Mouse (Mus musculus): Measurements from ENCODE around the gene Abraxas1. TPM values are rescaled to one million over a fixed set of nuclear protein-coding genes. Genes with fewer than 3 reads are reported as not detected.

The Abraxas1 gene
- total RNA-seq (2018; cell fraction: chromatin; rRNA removed), result 10 to 100 TPM in 15 of 26 experiments, 1 to 10 TPM in 11; 1.2 to 42.8 (median 13.1) TPM
- total RNA-seq (2018; cell fraction: cytosol; rRNA removed), result 1 to 10 TPM in 25 of 26 experiments, under 1 TPM in 1; 0.81 to 5.7 (median 3.3) TPM
- 10 to 100 TPM in 12 of 26 experiments, 1 to 10 TPM in 14; 1.4 to 32.8 (median 8.1) TPM for total RNA-seq (2018; cell fraction: nucleus; rRNA removed)
- polyA plus RNA-seq (2018), result 5.3 to 9.5 TPM (median 5.4 TPM) in 3 replicates

DNA sequence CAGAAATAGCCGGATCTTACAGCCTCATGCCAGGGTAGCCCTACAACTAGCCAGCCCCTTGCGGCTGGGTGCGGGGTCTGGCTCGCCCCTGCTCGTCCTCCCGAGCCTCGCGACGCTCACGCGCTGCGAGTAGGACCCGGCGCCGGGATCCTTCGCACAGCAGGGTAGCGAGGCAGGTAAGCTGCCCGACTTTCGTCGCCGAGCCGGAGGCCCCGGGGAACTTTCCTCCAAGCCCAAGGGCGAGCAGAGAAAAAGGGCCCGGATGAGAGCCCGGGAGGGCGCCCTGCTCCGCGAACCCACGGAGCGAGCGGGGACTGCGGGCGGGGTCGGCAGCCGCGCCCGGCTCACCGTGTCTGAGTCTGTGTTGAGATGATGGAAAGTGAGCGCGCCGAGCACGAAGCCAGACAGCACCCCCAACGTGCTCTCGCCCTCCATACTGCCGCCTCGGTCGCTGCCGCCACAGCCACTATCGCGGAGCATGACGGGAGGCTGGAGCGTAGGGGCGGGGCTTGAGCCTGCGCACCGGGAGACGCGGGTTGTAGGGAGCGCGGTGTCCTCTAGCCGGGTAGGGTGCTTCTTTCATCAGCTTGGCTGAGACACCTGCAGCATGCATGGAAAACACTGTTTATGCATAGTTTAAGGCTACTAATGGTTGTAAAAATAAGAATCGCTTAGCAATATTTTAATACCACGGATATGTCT, at the start of gene Abraxas1:
Gene Abraxas1, minus strand, starts transcription at position 483 of the 702 bp plus-strand sequence.
- H3K36me3 ChIP-seq (ENCODE audit: inconsistent target), result no peaks in the 10 kb centered on the region
- WGBS (ENCODE audit: missing documents), result under 1% methylated on average over 49 of the region's 63 CpGs
- H3K27ac ChIP-seq, result peak within 1 kb of the TSS; percentile 34; the same call in 1 of the 2 replicates
- peak within 1 kb of the TSS; percentile 43 for H3K4me3 ChIP-seq (ENCODE audit: inconsistent target)
- H3K79me2 ChIP-seq (ENCODE audit: inconsistent target), result no peaks in the 10 kb centered on the region

DNA sequence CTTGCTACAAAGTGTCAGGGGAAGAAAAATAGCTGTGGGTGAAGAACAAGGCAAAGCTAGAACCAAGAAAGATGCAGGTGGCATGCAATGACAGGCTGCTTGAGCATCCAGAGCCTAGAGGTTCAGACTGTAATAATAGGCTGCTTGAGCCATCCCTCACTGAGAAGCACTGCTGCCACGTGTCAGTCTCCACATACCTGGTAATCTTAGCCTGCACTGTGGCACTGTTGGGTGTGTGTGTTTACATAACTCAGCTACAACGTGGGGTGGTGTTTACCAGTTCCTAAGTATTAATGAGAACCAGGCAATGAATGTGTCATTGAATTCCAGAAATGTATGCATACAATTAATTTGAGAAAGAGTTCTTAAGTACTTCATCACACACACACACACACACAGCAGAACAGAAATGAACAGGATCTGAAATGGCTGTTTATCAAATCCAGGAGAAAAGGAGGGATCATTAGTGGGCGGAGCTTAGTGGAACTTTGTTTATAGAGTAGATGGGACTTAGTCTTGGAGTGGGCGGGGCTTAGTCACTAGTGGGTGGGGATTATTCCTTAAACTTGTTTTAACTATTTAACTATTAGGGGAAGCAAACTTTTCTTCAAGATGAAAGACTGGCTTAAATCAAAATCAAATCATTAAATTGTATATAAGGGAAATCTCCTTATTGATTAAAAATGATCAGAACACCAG, 48.6 kb upstream of the Abraxas1 start:
- 83% methylated on average over 4 of the region's 4 CpGs for WGBS (ENCODE audit: missing documents)
- Histone ChIP-seq H3K27ac (no peak overlapping the region), H3K36me3 (ENCODE audit: inconsistent target) (no peaks in the 10 kb centered on the region), H3K4me3 (ENCODE audit: inconsistent target) (no peak overlapping the region), H3K79me2 (ENCODE audit: inconsistent target) (no peaks in the 10 kb centered on the region)

DNA sequence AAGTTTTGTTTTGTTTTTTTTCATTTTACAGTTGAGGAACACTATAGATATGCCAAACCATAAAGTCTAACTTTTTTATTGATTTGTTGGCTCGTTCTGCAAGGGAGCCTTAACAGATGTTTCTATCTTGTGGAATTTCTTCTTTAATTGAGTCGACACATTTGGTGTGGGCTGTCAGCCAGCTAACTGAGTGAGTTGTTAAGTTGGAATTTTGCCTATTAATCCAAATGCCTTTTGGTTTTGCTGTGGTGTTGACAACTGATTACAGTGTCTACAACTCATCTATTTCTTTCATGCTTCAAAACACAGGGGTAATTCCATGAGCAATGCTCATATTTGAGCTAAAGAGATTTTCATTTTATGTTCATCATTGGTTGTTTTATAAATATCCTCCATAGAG, 45.4 kb upstream of the Abraxas1 start:
- Histone ChIP-seq H3K79me2 (ENCODE audit: inconsistent target) (no peaks in the 10 kb centered on the region), H3K27ac (no peak overlapping the region), H3K4me3 (ENCODE audit: inconsistent target) (no peak overlapping the region), H3K36me3 (ENCODE audit: inconsistent target) (no peaks in the 10 kb centered on the region)
- WGBS (ENCODE audit: missing documents), result 81% methylated on average over 2 of the region's 2 CpGs

DNA sequence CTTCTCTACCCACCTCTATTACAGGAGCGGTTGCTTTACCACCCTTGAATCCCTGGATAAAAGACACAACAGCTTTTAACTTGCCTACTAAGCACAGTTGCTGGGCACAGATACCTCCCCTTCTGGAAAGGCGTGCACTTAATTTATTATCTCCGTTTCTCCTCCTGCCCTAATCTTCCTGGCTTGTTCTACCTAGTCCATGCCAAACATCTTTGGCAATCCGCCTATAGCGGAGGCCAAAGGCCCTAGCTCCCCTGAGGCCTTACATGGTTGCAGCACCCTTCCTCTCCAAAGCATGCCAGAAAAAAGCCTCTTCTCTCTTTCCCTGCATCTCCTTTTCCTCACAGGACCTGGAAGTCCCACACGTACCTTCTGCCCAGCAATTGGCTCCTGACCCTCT, 43.7 kb upstream of the Abraxas1 start:
- no peak overlapping the region for H3K27ac ChIP-seq
- no peaks in the 10 kb centered on the region for H3K79me2 ChIP-seq (ENCODE audit: inconsistent target)
- WGBS (ENCODE audit: missing documents), result 95% methylated on average over 6 of the region's 6 CpGs
- no peaks in the 10 kb centered on the region for H3K36me3 ChIP-seq (ENCODE audit: inconsistent target)
- H3K4me3 ChIP-seq (ENCODE audit: inconsistent target), result no peak overlapping the region

DNA sequence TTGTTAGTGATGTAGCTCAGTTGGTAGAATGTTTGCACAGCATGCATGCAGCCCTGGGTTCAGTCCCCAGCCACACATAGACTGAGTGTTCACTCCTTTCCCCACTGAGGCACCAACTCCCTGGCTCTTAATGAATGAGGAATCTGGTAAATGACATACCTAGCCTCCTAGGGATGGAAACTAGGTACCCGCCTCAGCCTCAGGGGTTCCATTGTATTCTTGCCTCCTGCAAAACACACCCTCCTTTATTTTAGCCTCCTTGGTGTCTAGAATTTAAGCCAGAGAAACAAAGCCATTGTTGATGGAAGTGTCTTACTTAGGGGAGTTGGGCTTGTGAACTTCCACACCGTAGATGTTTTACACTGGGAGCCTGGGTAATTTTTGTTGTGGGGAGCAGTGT, 42.3 kb upstream of the Abraxas1 start:
- H3K4me3 ChIP-seq (ENCODE audit: inconsistent target), result no peak overlapping the region
- no peaks in the 10 kb centered on the region for H3K79me2 ChIP-seq (ENCODE audit: inconsistent target)
- H3K27ac ChIP-seq, result no peak overlapping the region
- 96% methylated on average over 2 of the region's 2 CpGs for WGBS (ENCODE audit: missing documents)
- no peaks in the 10 kb centered on the region for H3K36me3 ChIP-seq (ENCODE audit: inconsistent target)

DNA sequence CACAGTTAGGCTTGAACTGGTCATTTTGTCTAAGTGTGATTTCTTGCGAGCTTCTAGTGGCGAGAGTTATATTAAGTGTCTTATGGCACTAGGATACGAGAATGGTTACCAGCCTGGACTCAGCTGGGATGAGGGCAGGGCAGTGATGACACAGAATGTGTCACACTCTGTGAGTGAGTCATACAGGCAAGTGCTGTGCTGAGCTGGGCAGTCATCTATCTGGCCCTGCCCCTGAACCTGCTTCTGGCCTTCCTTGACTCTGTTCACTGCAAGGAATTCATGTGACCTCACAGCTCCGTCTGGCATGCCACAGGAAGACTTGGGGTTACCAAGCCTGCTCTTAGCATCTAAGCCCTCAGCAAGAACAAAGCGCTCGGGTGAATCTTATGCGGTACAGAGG, 41.0 kb upstream of the Abraxas1 start:
- H3K4me3 ChIP-seq (ENCODE audit: inconsistent target), result no peak overlapping the region
- WGBS (ENCODE audit: missing documents), result 68% methylated on average over 7 of the region's 7 CpGs
- H3K79me2 ChIP-seq (ENCODE audit: inconsistent target), result no peaks in the 10 kb centered on the region
- no peaks in the 10 kb centered on the region for H3K36me3 ChIP-seq (ENCODE audit: inconsistent target)
- peak overlapping the region; percentile 21; the same call in 1 of the 2 replicates for H3K27ac ChIP-seq

DNA sequence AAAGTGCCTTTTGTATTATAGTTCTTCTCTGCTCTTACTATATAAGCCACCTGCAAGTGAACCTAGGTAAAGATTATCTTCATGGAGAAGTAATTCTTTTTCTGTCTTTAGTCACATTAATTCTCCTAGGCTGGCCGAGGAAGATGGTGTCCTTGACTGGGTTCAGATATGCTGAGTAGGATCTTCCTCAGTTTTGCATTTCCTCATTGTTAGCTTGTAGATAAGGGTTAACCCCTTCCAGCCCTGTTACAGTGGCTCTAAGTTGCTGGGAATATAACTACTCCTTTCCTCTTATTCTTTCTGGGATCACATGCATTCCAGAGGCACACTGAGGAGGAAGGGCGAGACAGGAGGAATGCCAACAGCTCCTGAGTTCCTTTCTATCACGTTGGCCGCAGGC, 40.4 kb upstream of the Abraxas1 start:
- 61% methylated on average over 4 of the region's 4 CpGs for WGBS (ENCODE audit: missing documents)
- H3K27ac ChIP-seq, result peak overlapping the region; percentile 21
- no peaks in the 10 kb centered on the region for H3K36me3 ChIP-seq (ENCODE audit: inconsistent target)
- no peak overlapping the region for H3K4me3 ChIP-seq (ENCODE audit: inconsistent target)
- H3K79me2 ChIP-seq (ENCODE audit: inconsistent target), result no peaks in the 10 kb centered on the region

DNA sequence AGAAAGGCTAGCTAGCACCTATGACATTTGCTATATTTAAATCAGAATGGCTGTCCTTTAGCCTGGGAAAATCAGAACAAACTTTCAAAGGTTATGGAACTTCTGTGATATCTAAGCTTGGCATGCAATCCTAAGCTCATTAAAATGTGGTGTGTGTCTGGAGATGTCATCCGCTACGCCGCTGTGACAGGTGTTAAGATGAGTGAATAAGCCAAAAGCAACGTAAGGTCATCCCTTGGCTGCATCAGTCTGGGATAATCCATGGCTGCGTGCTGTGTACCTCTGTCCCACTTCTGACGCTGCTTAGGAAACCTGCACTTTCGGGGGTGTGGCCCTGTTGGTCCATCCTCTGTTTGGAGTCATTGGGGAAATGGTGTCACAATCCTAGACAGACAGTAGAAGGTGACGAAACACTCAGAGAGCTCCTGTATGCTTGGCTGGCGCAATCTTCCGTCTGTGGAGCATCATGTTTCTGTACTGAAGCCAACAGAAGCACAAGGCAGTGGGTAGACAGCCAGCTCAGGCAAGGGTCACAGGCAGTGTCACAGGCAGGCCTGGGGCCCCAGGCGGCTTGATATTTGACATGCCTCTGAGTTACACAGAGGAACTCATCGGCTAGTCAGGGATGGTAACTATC, 39.8 kb upstream of the Abraxas1 start:
- no peaks in the 10 kb centered on the region for H3K36me3 ChIP-seq (ENCODE audit: inconsistent target)
- no peaks in the 10 kb centered on the region for H3K79me2 ChIP-seq (ENCODE audit: inconsistent target)
- WGBS (ENCODE audit: missing documents), result 47% methylated on average over 12 of the region's 12 CpGs
- no peak overlapping the region for H3K4me3 ChIP-seq (ENCODE audit: inconsistent target)
- peak overlapping the region; percentile 21 for H3K27ac ChIP-seq

DNA sequence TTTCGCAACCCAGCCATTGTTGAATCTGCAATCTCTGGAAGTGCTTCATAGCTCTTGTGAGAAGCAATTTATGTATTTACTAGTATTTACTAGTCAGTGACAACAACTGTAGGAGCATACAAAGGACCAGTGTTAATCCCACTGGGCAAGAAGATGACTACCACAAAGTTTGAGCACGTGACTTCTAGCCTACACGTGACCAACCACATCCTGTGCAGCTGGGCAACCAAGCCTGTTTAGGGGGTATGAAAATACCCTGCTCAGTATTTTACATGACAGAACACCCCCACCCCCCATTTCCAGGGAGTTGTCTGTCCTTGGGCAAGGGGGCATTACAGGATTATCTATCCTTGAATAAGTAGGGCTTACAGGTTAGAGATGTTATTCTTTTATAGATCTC, 35.8 kb upstream of the Abraxas1 start:
- Histone ChIP-seq H3K79me2 (ENCODE audit: inconsistent target) (no peaks in the 10 kb centered on the region), H3K36me3 (ENCODE audit: inconsistent target) (no peaks in the 10 kb centered on the region), H3K27ac (no peak overlapping the region), H3K4me3 (ENCODE audit: inconsistent target) (no peak overlapping the region)
- 41% methylated on average over 3 of the region's 3 CpGs for WGBS (ENCODE audit: missing documents)

DNA sequence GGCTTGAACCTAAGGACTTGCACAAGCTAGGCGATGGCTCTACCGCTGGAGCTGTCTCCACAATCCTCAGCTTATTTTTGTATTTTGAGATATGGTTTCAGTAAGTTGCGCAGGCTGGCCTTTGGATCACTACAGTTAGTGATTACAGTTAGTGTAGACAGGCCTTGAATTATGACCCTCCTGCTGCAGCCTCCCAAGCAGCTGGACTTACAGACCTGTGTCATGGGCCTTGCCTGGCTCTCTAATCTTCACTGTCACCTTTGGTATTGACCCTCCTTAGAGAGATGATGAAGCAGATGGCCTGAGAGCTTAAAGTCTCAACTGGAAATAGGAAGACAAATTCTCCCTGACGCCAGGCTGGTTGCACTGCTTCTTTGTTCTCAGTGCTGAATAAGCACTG, 33.2 kb upstream of the Abraxas1 start:
- Histone ChIP-seq H3K4me3 (ENCODE audit: inconsistent target) (no peak overlapping the region), H3K27ac (no peak overlapping the region), H3K36me3 (ENCODE audit: inconsistent target) (no peaks in the 10 kb centered on the region), H3K79me2 (ENCODE audit: inconsistent target) (no peaks in the 10 kb centered on the region)
- 95% methylated on average over 4 of the region's 4 CpGs for WGBS (ENCODE audit: missing documents)

DNA sequence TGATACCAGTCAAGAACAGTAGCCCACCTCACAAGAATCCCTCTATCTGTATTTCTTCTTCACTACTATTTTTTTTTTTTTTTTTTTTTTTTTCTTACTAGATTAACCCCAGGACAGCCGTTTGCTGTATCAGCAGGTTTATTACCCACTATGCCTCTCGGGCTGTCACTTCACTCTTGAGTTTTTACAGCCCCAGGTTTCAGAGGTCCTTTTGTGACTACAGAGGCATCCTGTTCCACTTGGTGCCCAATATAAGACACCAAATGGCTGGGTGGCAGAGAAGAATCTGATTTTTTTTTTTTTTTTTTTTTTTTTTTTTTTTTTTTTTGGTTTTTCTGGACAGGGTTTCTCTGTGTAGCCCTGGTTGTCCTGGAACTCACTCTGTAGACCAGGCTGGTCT, 26.4 kb upstream of the Abraxas1 start:
- Histone ChIP-seq H3K4me3 (ENCODE audit: inconsistent target) (peak overlapping the region; percentile 55), H3K36me3 (ENCODE audit: inconsistent target) (no peaks in the 10 kb centered on the region), H3K79me2 (ENCODE audit: inconsistent target) (no peaks in the 10 kb centered on the region), H3K27ac (no peak overlapping the region)
- WGBS (ENCODE audit: missing documents), result 25% methylated on average over 2 of the region's 2 CpGs

DNA sequence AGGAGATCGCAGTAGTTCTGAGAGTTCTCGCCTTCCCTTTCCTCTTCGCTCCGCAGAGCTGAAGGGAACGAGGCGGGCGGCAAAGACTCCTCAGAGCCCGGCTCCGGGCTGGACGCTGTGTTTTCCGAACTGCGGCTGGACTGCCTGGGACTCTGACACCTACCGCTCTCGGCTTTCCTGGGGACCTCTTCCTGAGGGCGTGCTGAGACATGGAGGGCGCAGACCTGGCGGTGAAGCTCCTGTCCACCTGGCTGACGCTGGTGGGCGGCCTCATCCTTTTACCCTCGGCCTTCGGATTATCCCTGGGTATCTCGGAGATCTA, 25.8 kb upstream of the Abraxas1 start:
- Histone ChIP-seq H3K79me2 (ENCODE audit: inconsistent target) (no peaks in the 10 kb centered on the region), H3K36me3 (ENCODE audit: inconsistent target) (no peaks in the 10 kb centered on the region), H3K4me3 (ENCODE audit: inconsistent target) (peak overlapping the region; percentile 55), H3K27ac (peak overlapping the region; percentile 36; the same call in 1 of the 2 replicates)
- under 1% methylated on average over 22 of the region's 22 CpGs for WGBS (ENCODE audit: missing documents)

DNA sequence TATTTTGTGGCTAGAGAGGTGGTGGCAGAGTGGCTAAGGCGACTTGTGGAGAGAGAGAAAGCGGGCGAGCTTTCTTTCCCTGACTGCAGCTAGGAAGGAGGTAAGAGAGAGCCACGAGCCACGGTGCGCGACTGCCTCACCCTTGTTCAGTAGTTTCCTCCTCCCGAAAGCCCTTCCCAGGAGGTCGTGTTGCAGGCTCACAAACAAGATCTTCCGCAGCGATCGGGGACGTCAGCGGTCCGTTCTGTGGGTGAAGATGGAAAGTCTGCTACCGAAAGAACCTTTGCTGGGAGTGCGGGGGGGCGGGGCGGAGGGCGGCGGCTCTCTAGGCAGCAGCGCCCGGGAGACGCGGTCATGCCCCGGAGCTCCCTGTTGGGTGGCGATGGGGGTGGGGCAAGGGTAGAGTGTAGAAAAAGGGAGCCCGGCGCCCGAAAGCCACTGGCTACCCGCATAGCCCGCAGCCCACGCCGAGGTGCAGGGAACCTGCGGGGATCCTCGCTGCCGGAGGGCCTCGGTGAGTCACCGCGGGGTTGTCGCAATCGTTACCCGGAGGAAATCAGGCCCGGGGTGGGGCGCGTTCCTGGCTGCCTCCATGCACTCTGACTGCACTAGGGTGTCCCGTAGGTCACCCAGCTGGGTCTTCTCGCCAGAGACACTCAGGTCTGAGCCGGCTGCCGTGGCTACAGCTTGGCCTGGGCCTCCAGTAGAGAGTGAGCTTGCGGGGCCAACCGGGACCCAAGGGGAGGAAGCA, 25.3 kb upstream of the Abraxas1 start:
- WGBS (ENCODE audit: missing documents), result under 1% methylated on average over 43 of the region's 52 CpGs
- Histone ChIP-seq H3K27ac (peak overlapping the region; percentile 36; the same call in 1 of the 2 replicates), H3K4me3 (ENCODE audit: inconsistent target) (peak overlapping the region; percentile 55)

DNA sequence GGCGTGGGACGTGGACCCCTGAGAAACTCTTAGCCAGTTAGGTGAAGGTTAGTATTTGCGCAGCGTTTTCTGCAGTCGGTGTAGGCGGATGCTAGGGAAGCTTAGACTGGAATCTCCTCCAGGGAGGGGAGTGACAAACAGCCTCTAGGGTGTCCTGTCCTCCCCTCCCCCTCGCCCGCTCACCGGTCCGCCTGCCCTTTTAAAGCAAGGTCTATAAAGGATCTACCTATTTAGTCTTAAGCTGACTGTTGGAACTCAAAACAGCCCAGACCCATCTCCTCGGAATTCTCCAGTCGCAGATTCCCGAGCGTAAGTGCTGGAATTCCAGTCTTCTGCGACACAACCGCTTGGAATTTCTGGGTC, 24.7 kb upstream of the Abraxas1 start, which contains the start of gene Gpat3:
Gene Gpat3, plus strand, starts transcription at position 229 of the 363 bp plus-strand sequence.
- H3K4me3 ChIP-seq (ENCODE audit: inconsistent target), result peak within 1 kb of the TSS; percentile 55
- H3K27ac ChIP-seq, result peak within 1 kb of the TSS; percentile 36; the same call in 1 of the 2 replicates
- 3% methylated on average over 16 of the region's 16 CpGs for WGBS (ENCODE audit: missing documents)
- H3K79me2 ChIP-seq (ENCODE audit: inconsistent target), result no peaks in the 10 kb centered on the region
- no peaks in the 10 kb centered on the region for H3K36me3 ChIP-seq (ENCODE audit: inconsistent target)

More for the DNA sequence above, 25.3 kb upstream of the Abraxas1 start:
- Histone ChIP-seq H3K36me3 (ENCODE audit: inconsistent target) (no peaks in the 10 kb centered on the region), H3K79me2 (ENCODE audit: inconsistent target) (no peaks in the 10 kb centered on the region)
